Mouse (Mus musculus): Measurements from ENCODE around the gene Dynlt1b. TPM values are rescaled to one million over a fixed set of nuclear protein-coding genes. Genes with fewer than 3 reads are reported as not detected.
"Not testable (repeated sequence)": the region's sequence is repeated elsewhere in the genome, so short reads cannot be mapped to it uniquely, and the experiment has no call there.

The Dynlt1b gene
- 10.9 and 24.4 TPM in 2 replicates for polyA plus RNA-seq (2012; ENCODE audit: insufficient read depth, low replicate concordance)

DNA sequence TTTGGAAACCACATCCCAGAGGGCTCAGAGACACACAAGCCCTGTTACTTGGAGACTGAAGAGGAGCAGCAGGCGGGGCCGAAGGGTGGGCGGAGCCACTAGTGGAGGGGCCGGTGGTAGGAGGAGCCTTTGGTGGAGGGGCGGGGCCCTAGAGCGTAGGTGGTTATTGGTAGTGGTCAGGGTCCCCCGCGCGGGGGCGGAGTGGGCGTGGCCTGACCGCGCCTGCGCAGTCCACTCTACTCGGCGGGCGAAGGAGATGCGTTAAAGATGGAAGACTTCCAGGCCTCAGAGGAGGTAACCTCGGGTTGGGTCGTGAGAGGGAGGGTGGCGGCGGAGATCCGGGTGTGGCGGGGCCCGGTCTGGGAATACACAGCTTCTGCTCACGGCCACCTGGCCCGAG is at the start of gene Dynlt1b:
Gene Dynlt1b (plus strand): TSS at position 168 of the 400 bp plus-strand sequence.
- Histone ChIP-seq H3K4me3 (replicated peaks) (peak within 1 kb of the TSS; percentile 85), H3K4me1 (peaks cover 12% of the 10 kb centered on the region)
- H3K27me3 ChIP-seq (replicated peaks); H3K36me3 ChIP-seq (replicated peaks; ENCODE audit: low read length); H3K9me3 ChIP-seq: not testable (repeated sequence)

DNA sequence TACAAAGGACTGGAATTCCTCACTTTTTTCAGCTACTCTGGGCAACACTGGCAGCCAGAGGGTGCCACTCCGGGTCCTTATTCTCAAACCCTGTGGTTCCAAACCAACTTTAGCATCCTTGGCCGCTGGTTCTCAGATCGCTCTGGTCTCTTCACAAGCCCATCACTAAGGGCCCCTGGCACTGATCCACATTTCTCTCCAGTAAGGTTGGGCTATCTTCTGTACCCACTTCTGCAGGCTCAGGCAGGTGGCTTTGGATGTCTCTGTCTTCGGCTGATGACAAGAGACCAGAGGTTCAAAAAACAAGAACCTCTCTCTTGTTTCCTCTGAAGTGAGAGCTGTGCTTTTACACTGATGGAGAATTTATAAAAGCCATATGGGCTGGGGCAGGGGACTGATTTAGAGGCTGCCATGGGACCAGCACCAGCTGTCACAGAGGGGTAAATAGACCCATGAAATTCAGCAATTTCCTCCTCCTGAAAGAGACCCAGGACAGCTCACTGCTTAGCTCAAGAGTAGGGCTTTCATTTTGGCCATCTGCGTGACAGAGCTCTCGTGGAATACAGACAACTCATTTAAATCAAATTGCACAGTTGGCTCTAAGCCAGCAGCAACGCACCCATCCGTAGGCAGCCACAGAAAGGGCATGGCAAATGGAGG is 49.6 kb upstream of the Dynlt1b start:
- not testable (repeated sequence) for H3K9me3 ChIP-seq; H3K27me3 ChIP-seq (replicated peaks); H3K36me3 ChIP-seq (replicated peaks; ENCODE audit: low read length); H3K4me1 ChIP-seq; H3K4me3 ChIP-seq (replicated peaks)

DNA sequence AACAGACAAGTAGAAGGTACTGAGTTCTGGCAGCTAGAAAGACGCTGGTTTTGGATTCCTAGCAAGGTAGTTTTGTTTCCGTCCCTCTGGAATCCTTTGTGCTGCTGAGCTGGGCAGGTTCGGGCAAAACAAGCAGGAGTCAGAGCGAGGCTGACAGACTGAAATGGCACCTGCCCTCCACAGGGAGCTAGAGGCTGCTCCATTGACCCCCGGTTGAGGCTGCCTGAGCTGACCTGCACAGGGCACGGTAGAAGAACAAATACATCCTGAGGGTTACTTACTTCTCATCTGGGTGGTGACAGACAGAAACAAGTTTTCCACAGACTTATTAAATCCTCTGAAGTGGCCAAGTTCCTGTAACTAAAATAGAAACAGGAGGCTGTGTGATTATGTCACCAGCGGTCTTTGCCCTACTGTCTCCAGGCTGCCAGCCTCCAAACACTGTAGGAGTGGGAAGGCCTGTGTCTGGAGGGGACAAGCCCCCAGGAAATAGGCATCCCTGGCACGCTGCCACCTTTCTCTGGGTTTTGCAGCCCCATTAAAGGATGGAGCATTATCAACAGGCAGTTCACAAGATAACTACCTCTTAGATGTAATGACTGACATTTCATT is 48.7 kb upstream of the Dynlt1b start:
- H3K9me3 ChIP-seq; H3K36me3 ChIP-seq (replicated peaks; ENCODE audit: low read length); H3K27me3 ChIP-seq (replicated peaks); H3K4me3 ChIP-seq (replicated peaks); H3K4me1 ChIP-seq: not testable (repeated sequence)

DNA sequence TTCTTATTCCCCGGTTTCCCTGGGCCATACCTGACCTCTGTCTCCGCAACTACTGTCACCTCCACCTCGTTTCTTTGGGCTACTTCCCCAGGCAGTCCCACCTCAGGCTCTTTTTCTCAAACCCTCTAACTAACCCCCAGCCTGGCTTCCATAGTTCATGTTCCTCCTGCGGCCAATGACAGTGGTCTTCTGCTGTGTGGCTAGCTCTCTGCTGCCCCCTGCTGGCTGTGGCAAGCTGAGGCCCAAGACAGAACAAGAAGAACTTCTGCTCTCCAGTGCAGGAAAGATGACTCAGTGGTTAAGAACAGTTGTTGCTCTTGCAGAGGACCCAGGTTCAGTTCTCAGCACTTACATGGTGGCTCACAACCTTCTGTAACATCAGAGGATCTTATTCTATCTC is 43.0 kb upstream of the Dynlt1b start:
- H3K36me3 ChIP-seq (replicated peaks; ENCODE audit: low read length); H3K9me3 ChIP-seq; H3K4me1 ChIP-seq; H3K27me3 ChIP-seq (replicated peaks); H3K4me3 ChIP-seq (replicated peaks): not testable (repeated sequence)

DNA sequence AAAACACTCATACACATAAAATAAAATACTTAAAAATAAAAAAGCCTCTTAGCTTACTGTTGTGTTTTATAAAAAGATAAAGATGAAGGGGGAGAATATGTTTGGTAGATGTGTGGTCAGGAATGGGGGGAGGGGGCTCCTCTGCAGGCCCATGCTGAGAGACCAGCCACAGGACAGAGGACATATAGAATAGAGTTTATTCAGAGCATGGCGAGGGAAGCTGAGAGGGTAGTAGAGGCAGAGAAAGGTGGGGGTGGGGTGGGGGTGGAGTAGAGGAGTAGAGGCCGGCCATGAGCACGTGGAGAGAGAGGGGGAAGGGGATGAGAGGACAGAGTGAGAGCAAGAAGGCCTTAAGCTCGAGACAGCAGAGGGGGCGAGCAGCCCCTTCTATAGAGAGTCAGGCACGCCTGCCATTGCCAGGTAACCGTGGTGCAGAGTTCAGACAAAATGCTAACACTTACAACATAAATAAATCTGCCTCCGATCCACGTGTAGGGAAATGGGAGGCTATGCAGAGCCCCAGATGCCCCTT is 42.5 kb upstream of the Dynlt1b start:
- H3K4me1 ChIP-seq; H3K27me3 ChIP-seq (replicated peaks); H3K36me3 ChIP-seq (replicated peaks; ENCODE audit: low read length); H3K4me3 ChIP-seq (replicated peaks); H3K9me3 ChIP-seq: not testable (repeated sequence)

DNA sequence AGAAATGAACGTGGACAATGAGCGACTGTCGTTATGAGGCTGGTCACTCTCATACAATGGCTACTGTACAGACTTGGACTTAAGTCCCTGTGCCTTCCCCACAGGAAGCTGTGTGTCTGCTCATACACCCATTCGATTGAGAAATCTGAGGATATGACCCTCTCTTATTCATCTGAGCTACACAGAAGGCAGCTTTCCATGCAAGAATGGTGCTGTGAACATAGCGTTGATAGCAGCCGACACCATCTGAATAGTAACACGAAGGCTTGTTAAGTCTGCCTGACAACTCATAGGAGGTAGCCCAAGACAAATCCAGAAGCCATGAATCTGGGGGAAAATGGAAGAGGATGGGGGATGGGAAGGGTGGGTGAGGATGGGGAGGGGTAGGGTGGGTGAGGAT is 40.4 kb upstream of the Dynlt1b start:
- H3K9me3 ChIP-seq = not testable (repeated sequence)

DNA sequence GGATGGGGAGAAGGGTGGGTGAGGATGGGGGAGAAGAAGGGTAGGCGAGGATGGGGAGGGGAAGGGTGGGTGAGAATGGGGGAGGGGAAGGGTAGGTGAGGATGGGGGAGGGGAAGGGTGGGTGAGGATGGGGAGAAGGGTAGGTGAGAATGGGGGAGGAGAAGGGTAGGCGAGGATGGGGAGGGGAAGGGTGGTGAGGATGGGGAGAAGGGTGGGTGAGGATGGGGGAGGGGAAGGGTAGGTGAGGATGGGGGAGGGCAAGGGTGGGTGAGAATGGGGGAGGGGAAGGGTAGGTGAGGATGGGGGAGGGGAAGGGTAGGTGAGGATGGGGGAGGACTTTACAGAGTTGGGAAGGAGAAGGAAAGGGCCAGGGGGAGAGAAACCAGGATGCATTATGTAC is 39.2 kb upstream of the Dynlt1b start:
- H3K4me1 ChIP-seq; H3K36me3 ChIP-seq (replicated peaks; ENCODE audit: low read length); H3K27me3 ChIP-seq (replicated peaks); H3K9me3 ChIP-seq; H3K4me3 ChIP-seq (replicated peaks): not testable (repeated sequence)

More for the DNA sequence above, 40.4 kb upstream of the Dynlt1b start:
- not testable (repeated sequence) for H3K4me3 ChIP-seq (replicated peaks); H3K4me1 ChIP-seq; H3K36me3 ChIP-seq (replicated peaks; ENCODE audit: low read length); H3K27me3 ChIP-seq (replicated peaks)

DNA sequence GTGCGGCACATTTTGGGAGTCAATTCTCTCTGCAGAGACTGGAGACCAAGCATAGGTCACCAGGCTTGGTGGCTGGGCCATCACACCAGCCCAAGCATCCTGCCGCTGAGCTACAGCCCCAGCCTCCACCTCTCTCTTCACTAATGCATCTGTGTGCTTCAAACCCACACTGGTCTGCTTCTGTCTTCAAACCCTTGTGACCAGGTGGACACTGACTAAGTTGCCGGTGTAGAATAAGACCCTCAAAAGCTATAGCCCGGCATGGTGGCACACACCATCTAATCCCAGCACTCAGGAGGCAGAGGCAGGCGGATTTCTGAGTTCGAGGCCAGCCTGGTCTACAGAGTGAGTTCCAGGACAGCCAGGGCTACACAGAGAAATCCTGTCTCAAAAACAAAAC is 38.2 kb upstream of the Dynlt1b start:
- not testable (repeated sequence) for H3K4me3 ChIP-seq (replicated peaks); H3K36me3 ChIP-seq (replicated peaks; ENCODE audit: low read length); H3K4me1 ChIP-seq; H3K27me3 ChIP-seq (replicated peaks); H3K9me3 ChIP-seq

DNA sequence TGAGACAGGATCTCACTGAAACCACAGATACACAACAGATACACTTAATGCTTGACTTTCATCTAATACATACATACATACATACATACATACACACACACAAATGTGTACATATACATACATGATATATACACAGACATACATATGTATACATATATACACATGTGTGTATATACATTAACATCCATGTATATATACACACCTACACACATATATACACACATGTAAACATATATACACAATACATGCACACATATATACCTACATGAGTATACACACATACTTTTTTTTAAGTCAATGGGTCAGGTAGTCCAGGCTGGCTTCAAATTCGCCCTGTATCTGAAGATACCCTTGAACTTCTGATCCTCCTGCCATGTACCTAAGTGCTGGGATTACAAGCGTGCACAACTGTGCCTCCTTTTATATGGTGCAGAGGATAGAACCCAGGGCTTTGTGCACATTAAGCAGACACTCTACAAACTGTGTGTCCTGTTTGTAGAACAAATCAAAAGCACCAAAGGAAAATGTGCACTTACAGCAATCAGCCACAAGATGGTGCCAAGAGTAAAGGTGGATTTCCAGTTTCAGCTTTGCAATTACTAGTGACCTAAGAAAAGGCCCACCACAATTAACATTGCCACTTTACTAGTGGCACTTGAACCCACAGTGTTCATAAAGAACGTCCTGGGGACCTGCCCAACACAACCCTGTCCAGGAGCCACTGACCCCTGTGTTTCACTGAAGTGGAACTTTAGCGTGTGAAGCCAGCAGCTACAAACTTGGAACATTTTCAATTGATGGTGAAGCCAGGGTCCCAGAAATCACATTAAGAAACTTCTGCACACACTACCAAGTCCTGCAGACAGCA is 37.2 kb upstream of the Dynlt1b start:
- not testable (repeated sequence) for H3K4me3 ChIP-seq (replicated peaks); H3K27me3 ChIP-seq (replicated peaks); H3K4me1 ChIP-seq; H3K36me3 ChIP-seq (replicated peaks; ENCODE audit: low read length); H3K9me3 ChIP-seq

DNA sequence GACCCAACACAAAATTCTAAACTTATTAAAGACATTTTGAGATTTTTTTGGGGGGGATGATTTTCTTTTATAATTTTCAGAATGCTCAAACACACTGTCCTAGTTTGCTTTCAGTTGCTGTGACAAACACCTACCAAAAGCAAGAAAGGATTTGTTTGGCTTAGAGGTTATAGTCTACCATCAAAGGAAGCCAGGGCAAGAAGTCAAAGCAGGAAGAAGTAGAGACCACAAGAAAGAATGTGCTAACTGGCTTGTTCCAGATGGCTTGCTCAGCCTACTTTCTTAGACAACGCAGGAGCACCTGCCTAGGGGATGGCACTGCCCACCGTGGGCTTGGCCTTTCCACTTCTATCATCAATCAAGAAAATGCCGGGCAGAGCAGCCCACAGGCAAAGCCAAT is 31.8 kb upstream of the Dynlt1b start:
- not testable (repeated sequence) for H3K4me3 ChIP-seq (replicated peaks); H3K36me3 ChIP-seq (replicated peaks; ENCODE audit: low read length)

DNA sequence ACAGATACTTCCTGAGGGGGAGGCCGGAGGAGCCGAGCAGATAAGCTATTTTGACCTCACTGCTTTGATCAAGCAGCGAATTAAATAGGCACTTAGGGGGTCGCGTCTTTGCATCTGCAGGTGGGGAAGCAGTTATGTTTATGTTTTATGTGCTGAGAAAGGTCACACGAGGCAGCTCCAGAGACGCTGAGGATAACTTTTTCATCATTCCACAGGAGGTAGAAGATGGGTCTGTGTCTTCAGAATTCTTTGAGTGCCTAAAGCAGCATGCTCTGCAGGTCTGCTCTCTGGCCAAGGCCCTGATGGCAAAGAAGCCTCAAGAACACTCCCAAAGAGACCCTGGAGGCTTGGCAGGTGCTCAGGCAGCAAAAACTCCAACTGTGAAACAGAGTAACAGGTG is 31.1 kb upstream of the Dynlt1b start:
- H3K4me3 ChIP-seq (replicated peaks); H3K4me1 ChIP-seq; H3K27me3 ChIP-seq (replicated peaks); H3K9me3 ChIP-seq; H3K36me3 ChIP-seq (replicated peaks; ENCODE audit: low read length): not testable (repeated sequence)

More for the DNA sequence above, 31.8 kb upstream of the Dynlt1b start:
- not testable (repeated sequence) for H3K27me3 ChIP-seq (replicated peaks); H3K9me3 ChIP-seq; H3K4me1 ChIP-seq

DNA sequence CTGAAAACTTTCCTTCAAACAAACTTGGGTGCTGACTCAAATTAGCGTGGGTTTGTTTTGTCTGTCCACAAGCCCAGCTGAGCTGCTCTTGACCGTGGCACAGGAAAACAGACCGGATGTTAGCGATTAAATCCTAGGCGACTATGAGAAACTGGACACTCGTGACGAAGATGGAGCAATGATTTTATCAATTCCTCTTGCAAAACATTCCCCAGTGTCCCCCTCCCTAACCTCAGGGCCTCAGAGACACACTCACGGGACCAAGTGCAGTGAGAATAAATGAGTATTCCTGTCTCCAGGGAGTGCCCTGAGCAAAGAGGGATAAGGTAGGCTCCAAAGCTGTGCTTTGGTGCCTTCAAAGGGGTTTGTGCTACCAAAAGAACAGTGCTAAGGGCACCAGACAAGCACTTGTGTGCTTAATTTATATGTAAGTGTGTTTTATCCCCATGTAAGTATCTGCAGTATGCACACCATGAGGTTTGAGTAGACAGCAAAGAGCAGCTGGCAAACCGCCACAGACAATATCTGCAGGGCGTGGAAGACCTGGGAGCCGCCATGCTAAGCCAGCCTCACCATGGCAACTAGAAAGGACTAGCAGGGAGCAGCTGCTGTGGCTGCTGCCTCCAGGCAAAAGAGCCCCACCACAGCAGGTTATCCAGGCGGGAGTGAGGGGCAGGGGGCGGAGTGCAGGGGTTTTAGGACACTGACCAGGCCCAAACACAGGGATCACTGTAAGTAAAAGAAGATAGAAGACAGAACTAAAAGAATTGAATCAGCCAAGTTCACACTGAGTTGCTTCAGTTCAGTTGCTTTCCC is 30.4 kb upstream of the Dynlt1b start:
- H3K27me3 ChIP-seq (replicated peaks); H3K4me3 ChIP-seq (replicated peaks); H3K4me1 ChIP-seq; H3K9me3 ChIP-seq; H3K36me3 ChIP-seq (replicated peaks; ENCODE audit: low read length): not testable (repeated sequence)

DNA sequence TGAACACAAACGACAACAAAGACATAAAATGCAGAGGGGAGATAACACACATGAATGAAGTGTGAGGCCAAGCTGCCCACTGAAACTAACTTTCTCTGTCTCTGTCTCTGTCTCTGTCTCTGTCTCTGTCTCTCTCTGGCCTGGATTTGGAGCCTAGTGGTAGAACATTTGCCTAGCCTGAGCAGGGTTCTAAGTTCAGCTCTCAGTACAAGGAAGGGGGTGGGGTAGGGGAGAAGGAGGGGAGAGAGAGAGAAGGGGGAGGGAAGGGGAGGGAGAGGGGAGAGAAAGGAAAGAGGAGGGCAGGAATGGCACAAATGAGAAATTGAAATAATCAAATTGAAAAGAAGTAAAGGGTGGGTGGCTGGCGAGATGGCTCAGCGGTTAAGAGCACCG is 29.8 kb upstream of the Dynlt1b start:
- H3K27me3 ChIP-seq (replicated peaks); H3K36me3 ChIP-seq (replicated peaks; ENCODE audit: low read length); H3K4me1 ChIP-seq; H3K4me3 ChIP-seq (replicated peaks); H3K9me3 ChIP-seq: not testable (repeated sequence)

DNA sequence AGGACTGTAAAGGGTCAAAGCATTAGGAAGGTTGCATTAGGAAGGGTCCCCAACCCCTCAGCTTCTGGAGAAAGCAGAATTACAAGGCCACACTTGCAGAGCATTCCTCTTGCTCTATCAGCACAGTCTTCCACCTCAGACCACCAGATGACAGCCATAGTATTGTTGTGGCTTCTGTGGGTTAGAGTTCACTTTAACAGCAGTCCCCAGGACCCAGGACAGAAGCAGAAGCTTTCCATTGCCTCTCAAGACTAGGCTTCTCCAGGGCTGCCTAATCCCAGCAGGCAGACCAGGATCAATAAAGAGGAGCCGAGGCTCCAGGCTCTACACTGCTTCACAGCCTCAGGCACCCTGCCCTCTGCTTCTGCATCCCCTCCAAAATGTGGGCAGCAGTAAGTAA is 25.4 kb upstream of the Dynlt1b start:
- H3K9me3 ChIP-seq; H3K36me3 ChIP-seq (replicated peaks; ENCODE audit: low read length); H3K27me3 ChIP-seq (replicated peaks): not testable (repeated sequence)

DNA sequence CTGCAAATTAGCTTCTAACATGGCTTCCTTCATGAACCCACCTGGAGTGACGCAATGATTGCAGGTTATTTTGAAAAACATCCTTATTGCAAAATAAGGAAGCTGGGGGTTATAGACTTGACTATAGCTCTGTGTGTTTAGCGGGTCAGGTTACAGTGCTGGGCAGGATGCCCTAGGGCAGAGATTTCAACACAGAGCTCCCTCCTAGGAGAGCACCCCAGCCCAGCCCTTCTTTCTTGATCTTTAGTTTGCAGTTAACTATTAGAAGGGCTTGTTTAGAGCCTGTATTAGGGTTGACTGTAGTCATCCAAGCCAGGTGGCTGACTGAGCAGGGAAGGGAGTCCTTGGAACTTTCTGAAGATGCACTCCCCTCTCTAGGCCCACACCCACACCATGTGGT is 22.9 kb upstream of the Dynlt1b start:
- not testable (repeated sequence) for H3K4me3 ChIP-seq (replicated peaks); H3K36me3 ChIP-seq (replicated peaks; ENCODE audit: low read length); H3K9me3 ChIP-seq; H3K27me3 ChIP-seq (replicated peaks); H3K4me1 ChIP-seq

More for the DNA sequence above, 25.4 kb upstream of the Dynlt1b start:
- H3K4me1 ChIP-seq; H3K4me3 ChIP-seq (replicated peaks): not testable (repeated sequence)

Measured in megakaryocyte, embryonic 14.5 days (primary cell).